Mouse (Mus musculus): ENCODE data around the gene Lsg1. TPM values are rescaled to one million over a fixed set of nuclear protein-coding genes. Genes with fewer than 3 reads are reported as not detected.

The Lsg1 gene
- total and polyA plus RNA-seq, 3 experiments = 58.8 to 84.4 TPM; not detected in 1

DNA sequence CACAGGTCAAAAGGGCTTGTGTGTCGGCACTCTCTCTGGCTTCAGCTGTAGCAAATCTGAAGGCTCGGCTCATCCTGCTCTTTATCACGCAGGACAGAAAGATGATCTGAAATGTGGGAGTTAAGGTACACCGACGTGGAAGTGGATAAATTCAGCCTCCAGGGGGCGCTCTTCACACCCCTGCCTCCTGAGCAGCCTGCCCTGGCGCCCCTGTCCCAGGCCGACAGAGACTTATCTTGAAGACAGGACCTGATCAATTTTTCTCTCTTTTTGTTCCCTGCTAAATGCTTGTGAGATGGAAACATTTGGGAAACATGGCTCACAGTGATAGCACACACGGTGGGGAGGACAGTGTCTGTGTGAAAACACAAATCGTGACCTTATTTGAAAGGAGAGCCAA is 48.0 kb downstream of the Lsg1 start:
- H3K9me3 ChIP-seq (replicated peaks; ENCODE audit: insufficient read depth, low read length) = no peaks in the 10 kb centered on the region
- no peaks in the 10 kb centered on the region for H3K27me3 ChIP-seq (ENCODE audit: control insufficient read depth in 1 of 2, insufficient read depth in 2 of 2, low read length in 2 of 2)
- no peak overlapping the region for H3K9ac ChIP-seq (ENCODE audit: control insufficient read depth, low read depth, low read length, poor library complexity, severe bottlenecking)
- no peaks in the 10 kb centered on the region for H3K36me3 ChIP-seq (ENCODE audit: control insufficient read depth in 1 of 2, insufficient read depth in 2 of 2, low read length in 2 of 2)
- no peaks in the 10 kb centered on the region for H3K79me2 ChIP-seq (ENCODE audit: control insufficient read depth, insufficient read depth, low read length, poor library complexity)
- peak; percentile 49 for TF ChIP-seq RAD21 (IDR thresholded peaks at IDR 0.05; ENCODE audit: low read depth, low read length)
- TF ChIP-seq TAL1 (IDR thresholded peaks at IDR 0.05; ENCODE audit: low read length) = no peak
- peak; percentile 68 for TF ChIP-seq SMC3 (IDR thresholded peaks at IDR 0.05; ENCODE audit: low read depth, low read length)
- TF ChIP-seq RCOR1 (IDR thresholded peaks at IDR 0.05; ENCODE audit: low read depth, low read length) = 0 out of 2 replicates have a peak, but pooled peaks have one; percentile 10
- peak; percentile 84 to 91 (median 91) for TF ChIP-seq CTCF (IDR thresholded peaks at IDR 0.05 in 2 of 3, conservative IDR thresholded peaks at IDR 0.05 in 1 of 3; ENCODE audit: control insufficient read depth in 1 of 3, insufficient read depth in 1 of 3, low read depth in 2 of 3, low read length in 3 of 3, poor library complexity in 1 of 3, severe bottlenecking in 1 of 3)
- TF ChIP-seq TBP (IDR thresholded peaks at IDR 0.05; ENCODE audit: low read depth, low read length) = no peak
- TF ChIP-seq CHD1 (IDR thresholded peaks at IDR 0.05; ENCODE audit: low read depth, low read length) = no peak
- TF ChIP-seq ZC3H11A (IDR thresholded peaks at IDR 0.05; ENCODE audit: low read depth, low read length) = 0 out of 2 replicates have a peak, but pooled peaks have one; percentile 9
- TF ChIP-seq GATA1 (IDR thresholded peaks at IDR 0.05; ENCODE audit: low read depth, low read length) = 0 out of 2 replicates have a peak, but pooled peaks have one; percentile 8
- DNase-seq (ENCODE audit: low read depth, low spot score) = peak; percentile 77
- peaks cover 0 to 2% of the 10 kb centered on the region in 2 experiments; a peak in 1 of 4 replicates for H3K4me1 ChIP-seq (ENCODE audit: control insufficient read depth in 1 of 2, insufficient read depth in 2 of 2, low read length in 2 of 2)
- no peak overlapping the region for H3K27ac ChIP-seq (ENCODE audit: control insufficient read depth, low read depth, low read length)
- no peak overlapping the region for H3K4me3 ChIP-seq (ENCODE audit: control insufficient read depth in 1 of 2, insufficient read depth in 1 of 2, low read depth in 2 of 2, low read length in 2 of 2)

DNA sequence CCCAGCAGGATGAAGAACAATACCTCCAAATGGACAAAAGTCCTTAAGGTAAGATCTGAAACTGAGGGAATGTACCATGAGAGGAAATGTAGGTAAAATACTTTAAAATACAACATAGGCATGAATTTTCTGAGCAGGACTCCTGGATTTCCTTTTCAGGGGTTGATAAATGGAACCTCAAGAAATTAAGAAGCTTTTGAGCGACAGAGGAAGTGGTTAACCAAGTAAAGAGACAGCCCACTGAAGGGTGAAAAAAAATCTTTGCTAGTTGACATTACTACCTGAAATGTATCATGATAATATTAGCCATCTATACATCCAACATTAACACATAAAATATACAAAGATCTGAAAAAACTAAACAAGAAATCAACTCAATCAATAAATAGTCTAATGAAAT is 52.3 kb downstream of the Lsg1 start:
- Histone ChIP-seq H3K36me3 (ENCODE audit: control insufficient read depth in 1 of 2, insufficient read depth in 2 of 2, low read length in 2 of 2) (no peaks in the 10 kb centered on the region), H3K27me3 (ENCODE audit: control insufficient read depth in 1 of 2, insufficient read depth in 2 of 2, low read length in 2 of 2) (no peaks in the 10 kb centered on the region), H3K4me1 (ENCODE audit: control insufficient read depth in 1 of 2, insufficient read depth in 2 of 2, low read length in 2 of 2) (peaks cover 0 to 2% of the 10 kb centered on the region in 2 experiments; a peak in 1 of 4 replicates), H3K9ac (ENCODE audit: control insufficient read depth, low read depth, low read length, poor library complexity, severe bottlenecking) (no peak overlapping the region), H3K27ac (ENCODE audit: control insufficient read depth, low read depth, low read length) (no peak overlapping the region), H3K9me3 (replicated peaks; ENCODE audit: insufficient read depth, low read length) (no peaks in the 10 kb centered on the region), H3K4me3 (ENCODE audit: control insufficient read depth in 1 of 2, insufficient read depth in 1 of 2, low read depth in 2 of 2, low read length in 2 of 2) (no peak overlapping the region), H3K79me2 (ENCODE audit: control insufficient read depth, insufficient read depth, low read length, poor library complexity) (no peaks in the 10 kb centered on the region)
- no peak for DNase-seq (ENCODE audit: low read depth, low spot score)
- TF ChIP-seq RCOR1 (IDR thresholded peaks at IDR 0.05; ENCODE audit: low read depth, low read length) = 0 out of 2 replicates have a peak, but pooled peaks have one; percentile 21
- 0 out of 2 replicates have a peak, but pooled peaks have one; percentile 8 for TF ChIP-seq ZNF384 (IDR thresholded peaks at IDR 0.05; ENCODE audit: low read depth, low read length)
- no peak for TF ChIP-seq TAL1 (IDR thresholded peaks at IDR 0.05; ENCODE audit: low read length)
- TF ChIP-seq NELFE (IDR thresholded peaks at IDR 0.05; ENCODE audit: low read depth, low read length) = no peak

DNA sequence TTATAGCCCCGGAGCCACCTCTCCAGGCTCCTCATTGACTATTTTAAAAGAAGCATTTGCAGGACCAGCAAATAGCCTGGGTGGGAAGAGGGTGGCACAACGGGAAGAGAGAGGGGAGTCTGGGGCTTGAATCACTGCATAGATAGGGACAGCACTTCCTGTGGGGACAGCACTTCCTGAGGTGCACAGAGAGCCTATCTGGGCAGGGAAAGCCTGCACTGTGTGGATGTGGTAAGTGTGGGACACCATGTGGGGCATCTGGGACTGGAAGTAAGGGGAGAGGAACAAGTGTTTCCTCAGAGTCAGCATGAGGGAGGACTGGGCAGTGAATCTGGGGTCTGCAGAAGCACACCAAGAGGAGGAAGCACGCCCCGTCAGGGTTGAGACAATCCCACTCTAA is 53.8 kb downstream of the Lsg1 start:
- Histone ChIP-seq H3K4me3 (ENCODE audit: control insufficient read depth in 1 of 2, insufficient read depth in 1 of 2, low read depth in 2 of 2, low read length in 2 of 2) (no peak overlapping the region), H3K79me2 (ENCODE audit: control insufficient read depth, insufficient read depth, low read length, poor library complexity) (no peaks in the 10 kb centered on the region), H3K4me1 (ENCODE audit: control insufficient read depth in 1 of 2, insufficient read depth in 2 of 2, low read length in 2 of 2) (no peaks in the 10 kb centered on the region; a peak in 1 of 4 replicates), H3K36me3 (ENCODE audit: control insufficient read depth in 1 of 2, insufficient read depth in 2 of 2, low read length in 2 of 2) (no peaks in the 10 kb centered on the region), H3K27me3 (ENCODE audit: control insufficient read depth in 1 of 2, insufficient read depth in 2 of 2, low read length in 2 of 2) (no peaks in the 10 kb centered on the region), H3K9me3 (replicated peaks; ENCODE audit: insufficient read depth, low read length) (no peaks in the 10 kb centered on the region), H3K27ac (ENCODE audit: control insufficient read depth, low read depth, low read length) (no peak overlapping the region), H3K9ac (ENCODE audit: control insufficient read depth, low read depth, low read length, poor library complexity, severe bottlenecking) (no peak overlapping the region)
- no peak for DNase-seq (ENCODE audit: low read depth, low spot score)
- TF ChIP-seq ZMIZ1 (IDR thresholded peaks at IDR 0.05; ENCODE audit: low read depth, low read length) (no peak), ELF1 (IDR thresholded peaks at IDR 0.05; ENCODE audit: low read depth, low read length) (no peak), MAX (IDR thresholded peaks at IDR 0.05; ENCODE audit: low read length) (no peak), USF1 (IDR thresholded peaks at IDR 0.05; ENCODE audit: low read depth, low read length) (no peak), E2F4 (IDR thresholded peaks at IDR 0.05; ENCODE audit: borderline replicate concordance, low read depth, low read length) (no peak)
